Mouse (Mus musculus) testis, adult 2 months (tissue): ENCODE results near the gene Stk36.

ENCODE experiments used
- CTCF ChIP-seq: fragments of 200-500 bp; IDR thresholded peaks from 2 replicates; pipeline ENCODE4 v1.5.1; 2012; ENCODE audit warnings: low read depth, mild to moderate bottlenecking, inconsistent platforms, low read length, moderate library complexity; ENCODE audit not compliant: control insufficient read depth, insufficient read depth, insufficient replicate concordance
- POLR2A ChIP-seq: fragments of 200-500 bp; IDR thresholded peaks from 2 replicates; pipeline ENCODE4 v1.6.1; 2012; ENCODE audit warnings: low read depth, mild to moderate bottlenecking, inconsistent platforms, low read length, moderate library complexity; ENCODE audit not compliant: control insufficient read depth

- TF ChIP-seq CTCF: no peak
- no peak for TF ChIP-seq POLR2A
Measured at GRCm38 (mm10) chr1:74643524-74643923, 42.3 kb downstream of the Stk36 start.
